Mouse (Mus musculus): ENCODE data around the gene Rhbdf2. TPM values are rescaled to one million over a fixed set of nuclear protein-coding genes. Genes with fewer than 3 reads are reported as not detected.

Rhbdf2 gene
- total and polyA plus RNA-seq, 3 experiments: 6.4 to 13.7 TPM; not detected in 1

- TF ChIP-seq TBP (IDR thresholded peaks at IDR 0.05; ENCODE audit: low read depth, low read length) (0 out of 2 replicates have a peak, but pooled peaks have one; percentile 46), RAD21 (IDR thresholded peaks at IDR 0.05; ENCODE audit: low read depth, low read length) (no peak), CHD2 (IDR thresholded peaks at IDR 0.05; ENCODE audit: low read length) (no peak), TAL1 (IDR thresholded peaks at IDR 0.05; ENCODE audit: low read length) (no peak), ZMIZ1 (IDR thresholded peaks at IDR 0.05; ENCODE audit: low read depth, low read length) (no peak), HCFC1 (IDR thresholded peaks at IDR 0.05; ENCODE audit: low read depth, low read length) (no peak), POLR2A (IDR thresholded peaks at IDR 0.05; ENCODE audit: control insufficient read depth in 1 of 2, insufficient read depth in 1 of 2, low read depth in 1 of 2, low read length in 2 of 2, poor library complexity in 1 of 2) (peak; percentile 59 to 60; a peak in 3 of 4 replicates), MYB (IDR thresholded peaks at IDR 0.05; ENCODE audit: low read depth, low read length) (no peak), UBTF (IDR thresholded peaks at IDR 0.05; ENCODE audit: borderline replicate concordance, insufficient read depth, low read depth, low read length) (no peak), USF1 (IDR thresholded peaks at IDR 0.05; ENCODE audit: low read depth, low read length) (no peak), JUND (IDR thresholded peaks at IDR 0.05; ENCODE audit: low read depth, low read length) (no peak)
These were observed 2.5 kb downstream of the Rhbdf2 start (continued) for GRCm38 (mm10) chr11:116624131-116624832.

DNA sequence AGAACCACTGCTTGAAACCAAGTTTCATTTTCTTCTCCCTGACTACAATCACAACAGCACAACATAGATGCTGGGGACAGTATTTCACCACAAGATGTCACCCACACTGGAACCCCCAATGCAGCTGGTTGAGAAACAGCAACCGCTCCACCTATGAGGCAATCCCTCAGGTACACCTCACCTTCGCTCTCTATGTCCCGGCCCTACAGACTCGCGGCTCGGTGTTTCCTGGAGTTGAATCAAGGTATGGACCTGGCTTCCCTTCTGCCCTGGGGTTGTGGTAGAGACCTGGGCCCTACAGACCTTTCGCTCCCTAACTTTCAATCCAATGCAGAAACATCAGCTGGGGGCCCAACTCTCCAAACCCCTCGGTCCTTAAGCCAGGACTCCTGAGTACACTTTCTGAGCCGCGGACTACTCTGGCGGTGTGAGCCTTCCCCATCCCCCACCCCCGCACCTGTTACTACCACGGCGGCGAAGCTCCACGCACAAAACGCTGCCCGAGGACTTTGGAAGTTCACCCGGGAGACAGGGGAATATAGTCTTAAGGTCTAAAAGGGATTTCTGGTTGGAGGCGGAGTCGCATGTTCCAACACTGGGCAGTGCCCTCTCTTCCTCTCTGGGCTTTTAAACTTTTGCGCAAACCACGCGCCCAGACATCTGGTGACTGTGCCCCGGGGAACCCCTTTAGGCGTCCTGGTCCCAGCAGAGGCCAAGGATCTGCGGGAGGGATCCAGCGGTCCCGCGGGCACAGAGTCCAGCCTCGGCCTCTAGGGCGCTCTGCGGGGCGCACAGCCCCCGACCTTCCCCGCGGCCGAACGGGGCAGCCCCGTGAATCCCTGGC is 3.3 kb downstream of the Rhbdf2 start:
- Histone ChIP-seq H3K9me3 (replicated peaks; ENCODE audit: insufficient read depth, low read length) (no peaks in the 10 kb centered on the region), H3K36me3 (ENCODE audit: control insufficient read depth in 1 of 2, insufficient read depth in 2 of 2, low read length in 2 of 2) (peaks cover 0 to 23% of the 10 kb centered on the region in 2 experiments; a peak in 2 of 4 replicates), H3K9ac (ENCODE audit: control insufficient read depth, low read depth, low read length, poor library complexity, severe bottlenecking) (peak overlapping the region; percentile 70), H3K4me1 (ENCODE audit: control insufficient read depth in 1 of 2, insufficient read depth in 2 of 2, low read length in 2 of 2) (peaks cover 22 to 64% of the 10 kb centered on the region in 2 experiments), H3K27me3 (ENCODE audit: control insufficient read depth in 1 of 2, insufficient read depth in 2 of 2, low read length in 2 of 2) (no peaks in the 10 kb centered on the region), H3K4me3 (ENCODE audit: control insufficient read depth in 1 of 2, insufficient read depth in 1 of 2, low read depth in 2 of 2, low read length in 2 of 2) (peak overlapping the region; percentile 68 to 91), H3K79me2 (ENCODE audit: control insufficient read depth, insufficient read depth, low read length, poor library complexity) (peaks cover 6% of the 10 kb centered on the region; the same call in 1 of the 2 replicates), H3K27ac (ENCODE audit: control insufficient read depth, low read depth, low read length) (peak overlapping the region; percentile 2; the same call in 1 of the 2 replicates)
- peak; percentile 69 for DNase-seq (ENCODE audit: low read depth, low spot score)
- TF ChIP-seq CTCF (IDR thresholded peaks at IDR 0.05 in 2 of 3, conservative IDR thresholded peaks at IDR 0.05 in 1 of 3; ENCODE audit: control insufficient read depth in 1 of 3, insufficient read depth in 1 of 3, low read depth in 2 of 3, low read length in 3 of 3, poor library complexity in 1 of 3, severe bottlenecking in 1 of 3) (peak in 2 of 3 experiments; percentile 14 to 33; a peak in 1 of 6 replicates), MEF2A (IDR thresholded peaks at IDR 0.05; ENCODE audit: extremely low read depth, insufficient replicate concordance, low read depth, low read length, poor library complexity, severe bottlenecking) (no peak), MXI1 (IDR thresholded peaks at IDR 0.05; ENCODE audit: low read depth, low read length) (peak; percentile 48; the same call in 1 of the 2 replicates), UBTF (IDR thresholded peaks at IDR 0.05; ENCODE audit: borderline replicate concordance, insufficient read depth, low read depth, low read length) (no peak), EP300 (IDR thresholded peaks at IDR 0.05; ENCODE audit: low read depth in 1 of 2, low read length in 2 of 2) (no peak), MYC (IDR thresholded peaks at IDR 0.05; ENCODE audit: low read depth, low read length) (no peak), SIN3A (IDR thresholded peaks at IDR 0.05; ENCODE audit: low read length) (peak; percentile 29; the same call in 1 of the 2 replicates), SMC3 (IDR thresholded peaks at IDR 0.05; ENCODE audit: low read depth, low read length) (0 out of 2 replicates have a peak, but pooled peaks have one; percentile 23), POLR2AphosphoS2 (IDR thresholded peaks at IDR 0.05; ENCODE audit: low read length) (no peak), TBP (IDR thresholded peaks at IDR 0.05; ENCODE audit: low read depth, low read length) (no peak), USF2 (IDR thresholded peaks at IDR 0.05; ENCODE audit: borderline replicate concordance in 1 of 2, insufficient read depth in 1 of 2, low read depth in 1 of 2, low read length in 2 of 2) (no peak), TAL1 (IDR thresholded peaks at IDR 0.05; ENCODE audit: low read length) (no peak)
